Mouse (Mus musculus): ENCODE results near the gene Phc3. TPM values are rescaled to one million over a fixed set of nuclear protein-coding genes. Genes with fewer than 3 reads are reported as not detected.

Gene Phc3
- total RNA-seq, 2 experiments from 2014 or later, result 33.2 to 34.8 TPM

Other genes with a start within 250 kb of the Phc3 start
- gene Samd7, start 223.1 kb downstream of the Phc3 start, total RNA-seq (2021), result not detected
- gene Sec62, start 176.5 kb downstream of the Phc3 start, total RNA-seq (2021), result 10 to 100 TPM; 90.2 to 93.8 TPM
- under 1 TPM; 0.69 to 0.75 TPM for gene Gpr160, start 113.5 kb downstream of the Phc3 start, total RNA-seq (2021)
- gene Prkci, start 26.3 kb upstream of the Phc3 start, total RNA-seq (2021), result 10 to 100 TPM; 51.7 to 55.5 TPM
- 10 to 100 TPM; 64.4 to 66.2 TPM for gene Skil, start 125.6 kb upstream of the Phc3 start, total RNA-seq (2021)
- 10 to 100 TPM; 25.6 to 43.0 TPM for gene Cldn11, start 180.5 kb upstream of the Phc3 start, total RNA-seq (2021)